ENCODE assay signal across 11 mouse cellular contexts in genomic region chr13:30792741-30793140, GRCm38 (mm10). TPM values are rescaled to one million over a fixed set of nuclear protein-coding genes. Genes with fewer than 3 reads are reported as not detected.
"Had no signal": no experiment of that assay in that cellular context is flagged by ENCODE, and none has a peak within 500 bp of the region (broad histone marks: within the 10 kb centered on the region; RNA-seq: fewer than 3 reads in every experiment).

No protein-coding gene starts in this region.

- H3K4me2 ChIP-seq: limb, embryonic 12.5 days; midbrain, embryonic 12.5 days; neural tube, embryonic 12.5 days; stomach, embryonic 15.5 days had no signal

- ATAC-seq: intestine, postnatal 0 days had no signal

- H3K9me3 ChIP-seq: limb, embryonic 12.5 days; midbrain, embryonic 12.5 days; neural tube, embryonic 12.5 days; stomach, embryonic 15.5 days had no signal

- H3K9ac ChIP-seq: limb, embryonic 12.5 days; liver, embryonic 14.5 days; midbrain, embryonic 12.5 days; neural tube, embryonic 12.5 days; stomach, embryonic 15.5 days had no signal

- DNase-seq: kidney, adult 8-10 months; kidney, postnatal 25 days; layer of hippocampus, postnatal 36 days; lung, adult 18-20 months; right cerebral cortex, postnatal 14 days had no signal

- H3K27me3 ChIP-seq: limb, embryonic 12.5 days; midbrain, embryonic 12.5 days; neural tube, embryonic 12.5 days; stomach, embryonic 15.5 days had no signal

- H3K4me1 ChIP-seq: limb, embryonic 12.5 days; midbrain, embryonic 12.5 days; neural tube, embryonic 12.5 days had no signal

- H3K27ac ChIP-seq: limb, embryonic 12.5 days; liver, embryonic 14.5 days; midbrain, embryonic 12.5 days; neural tube, embryonic 12.5 days; stomach, embryonic 15.5 days had no signal

- H3K36me3 ChIP-seq: limb, embryonic 12.5 days; midbrain, embryonic 12.5 days; neural tube, embryonic 12.5 days; stomach, embryonic 15.5 days had no signal

- H3K4me3 ChIP-seq: limb, embryonic 12.5 days; midbrain, embryonic 12.5 days; neural tube, embryonic 12.5 days; stomach, embryonic 15.5 days had no signal

RNA-seq across cellular contexts. Expression of gene Irf4, which starts 43.7 kb away (rescaled TPM):
- polyA plus RNA-seq: limb, embryonic 12.5 days had no signal
